Mouse (Mus musculus): Measurements from ENCODE around the gene Gm20388.

DNA sequence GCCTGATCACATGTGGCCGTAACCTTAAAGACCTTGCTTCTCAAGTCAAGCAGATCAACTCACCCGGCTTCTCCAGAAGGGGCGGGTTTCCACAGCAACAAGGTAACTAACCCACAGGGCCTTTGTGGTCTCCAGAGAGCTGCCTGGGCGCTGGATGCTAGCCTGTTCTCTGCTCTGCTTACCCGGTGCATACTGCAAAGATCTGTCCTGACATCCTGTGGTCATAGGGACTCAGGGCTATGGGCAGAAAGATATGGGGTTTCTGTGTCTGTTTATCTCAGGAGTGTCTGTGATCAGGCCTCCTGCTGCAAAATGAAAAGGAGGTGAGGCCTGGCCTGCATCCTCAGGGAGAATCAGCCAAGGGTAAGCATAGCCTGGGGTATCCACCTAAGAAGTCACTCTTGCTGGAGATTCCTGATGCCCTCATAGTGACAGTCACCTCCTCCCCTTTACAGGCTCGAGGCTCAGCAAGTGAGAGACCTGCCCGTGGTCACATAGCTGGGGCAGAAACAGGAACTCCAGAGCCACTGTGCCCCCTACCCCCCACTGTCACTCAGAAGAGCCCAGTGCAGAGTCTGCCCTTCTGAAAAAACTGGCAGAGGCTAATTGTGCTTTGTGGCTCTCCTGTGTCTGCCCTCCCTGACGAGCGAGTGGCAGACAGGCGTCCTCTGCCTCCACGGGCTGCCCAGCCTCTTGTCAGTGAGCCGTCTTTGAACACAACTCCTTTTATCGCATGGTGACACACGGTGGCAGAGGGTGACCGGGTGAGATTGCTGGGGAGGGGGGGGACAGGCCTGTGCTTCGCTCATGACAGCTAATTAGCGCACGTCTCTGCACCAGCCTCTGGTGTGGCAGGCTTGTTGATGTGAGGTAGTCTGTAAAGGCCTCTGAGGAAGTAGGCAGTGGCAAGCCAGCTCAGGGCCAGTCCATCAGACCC lies 383.0 kb downstream of the Gm20388 start:
- TF ChIP-seq CTCF (IDR thresholded peaks at IDR 0.05; ENCODE audit: borderline replicate concordance, extremely low read depth, insufficient read depth, insufficient read length) (no peak), POLR2A (IDR thresholded peaks at IDR 0.05; ENCODE audit: borderline replicate concordance, extremely low read depth, insufficient read depth, insufficient read length, poor library complexity, severe bottlenecking) (no peak)

All from brain, embryonic 14.5 days (tissue).